Mouse (Mus musculus): ENCODE results near the gene Vmn1r87.

DNA sequence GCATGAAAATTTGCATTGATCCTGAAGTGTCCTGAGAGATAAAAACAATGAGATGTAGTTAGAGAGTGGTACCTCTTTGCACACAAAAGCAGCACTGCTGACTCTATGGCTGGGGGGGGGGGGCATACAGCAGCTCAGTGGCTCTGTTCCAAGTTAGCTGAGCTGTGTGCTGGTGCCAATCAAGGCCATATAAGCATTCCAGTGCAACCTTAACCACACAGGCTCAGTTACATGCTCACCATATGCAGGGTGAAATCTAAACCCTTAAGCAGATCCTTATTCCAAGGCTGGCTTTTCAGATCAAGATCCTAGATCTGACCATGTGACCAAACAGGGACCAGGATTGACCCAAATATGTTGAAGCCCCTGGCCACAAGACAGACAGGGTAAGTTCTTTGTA lies 2.6 kb downstream of the Vmn1r87 start:
- no peak for TF ChIP-seq CTCF (conservative IDR thresholded peaks at IDR 0.05; ENCODE audit: low read length)
- TF ChIP-seq POU5F1 (IDR thresholded peaks at IDR 0.05; ENCODE audit: borderline replicate concordance, low read length) = no peak
